Mouse (Mus musculus): ENCODE measurements around the gene Rbfox1. TPM values are rescaled to one million over a fixed set of nuclear protein-coding genes. Genes with fewer than 3 reads are reported as not detected.

Gene Rbfox1
- polyA plus RNA-seq, 1 experiment = 1.5 TPM

GRCm38 (mm10) chr16:6365793-6366192, 480.6 kb downstream of the Rbfox1 start:
- H3K27ac ChIP-seq (replicated peaks; ENCODE audit: low read depth, low read length) = no peak overlapping the region
- no peak overlapping the region for H3K4me3 ChIP-seq (ENCODE audit: insufficient read depth, low read depth, low read length)

GRCm38 (mm10) chr16:6366649-6367048, 481.5 kb downstream of the Rbfox1 start:
- Histone ChIP-seq H3K4me1 (ENCODE audit: control insufficient read depth, insufficient read depth, insufficient read length, low read length) (no peaks in the 10 kb centered on the region), H3K4me3 (ENCODE audit: insufficient read depth, low read depth, low read length) (no peak overlapping the region), H3K27ac (replicated peaks; ENCODE audit: low read depth, low read length) (no peak overlapping the region)

More at GRCm38 (mm10) chr16:6365793-6366192, 480.6 kb downstream of the Rbfox1 start:
- H3K4me1 ChIP-seq (ENCODE audit: control insufficient read depth, insufficient read depth, insufficient read length, low read length) = no peaks in the 10 kb centered on the region

- Histone ChIP-seq H3K4me1 (ENCODE audit: control insufficient read depth, insufficient read depth, insufficient read length, low read length) (no peaks in the 10 kb centered on the region), H3K4me3 (ENCODE audit: insufficient read depth, low read depth, low read length) (no peak overlapping the region), H3K27ac (replicated peaks; ENCODE audit: low read depth, low read length) (no peak overlapping the region)
Observed at GRCm38 (mm10) chr16:6380924-6381323, 495.8 kb downstream of the Rbfox1 start.

GRCm38 (mm10) chr16:6381572-6381971, 496.4 kb downstream of the Rbfox1 start:
- no peak overlapping the region for H3K4me3 ChIP-seq (ENCODE audit: insufficient read depth, low read depth, low read length)
- no peak overlapping the region for H3K27ac ChIP-seq (replicated peaks; ENCODE audit: low read depth, low read length)
- no peaks in the 10 kb centered on the region for H3K4me1 ChIP-seq (ENCODE audit: control insufficient read depth, insufficient read depth, insufficient read length, low read length)

GRCm38 (mm10) chr16:6382712-6383111, 497.6 kb downstream of the Rbfox1 start:
- H3K4me1 ChIP-seq (ENCODE audit: control insufficient read depth, insufficient read depth, insufficient read length, low read length) = no peaks in the 10 kb centered on the region

GRCm38 (mm10) chr16:6390278-6390930, 505.2 kb downstream of the Rbfox1 start:
- no peak overlapping the region for H3K27ac ChIP-seq (replicated peaks; ENCODE audit: low read depth, low read length)
- no peak overlapping the region for H3K4me3 ChIP-seq (ENCODE audit: insufficient read depth, low read depth, low read length)
- H3K4me1 ChIP-seq (ENCODE audit: control insufficient read depth, insufficient read depth, insufficient read length, low read length) = no peaks in the 10 kb centered on the region

More at GRCm38 (mm10) chr16:6382712-6383111, 497.6 kb downstream of the Rbfox1 start:
- H3K4me3 ChIP-seq (ENCODE audit: insufficient read depth, low read depth, low read length) = no peak overlapping the region
- H3K27ac ChIP-seq (replicated peaks; ENCODE audit: low read depth, low read length) = no peak overlapping the region

- Histone ChIP-seq H3K4me1 (ENCODE audit: control insufficient read depth, insufficient read depth, insufficient read length, low read length) (no peaks in the 10 kb centered on the region), H3K4me3 (ENCODE audit: insufficient read depth, low read depth, low read length) (no peak overlapping the region), H3K27ac (replicated peaks; ENCODE audit: low read depth, low read length) (no peak overlapping the region)
Observed at GRCm38 (mm10) chr16:6396676-6397409, 511.7 kb downstream of the Rbfox1 start.

- Histone ChIP-seq H3K4me3 (ENCODE audit: insufficient read depth, low read depth, low read length) (no peak overlapping the region), H3K27ac (replicated peaks; ENCODE audit: low read depth, low read length) (no peak overlapping the region), H3K4me1 (ENCODE audit: control insufficient read depth, insufficient read depth, insufficient read length, low read length) (no peaks in the 10 kb centered on the region)
Observed at GRCm38 (mm10) chr16:6397635-6398034, 512.5 kb downstream of the Rbfox1 start.

- no peak overlapping the region for H3K4me3 ChIP-seq (ENCODE audit: insufficient read depth, low read depth, low read length)
- no peak overlapping the region for H3K27ac ChIP-seq (replicated peaks; ENCODE audit: low read depth, low read length)
- no peaks in the 10 kb centered on the region for H3K4me1 ChIP-seq (ENCODE audit: control insufficient read depth, insufficient read depth, insufficient read length, low read length)
Observed at GRCm38 (mm10) chr16:6402816-6403215, 517.7 kb downstream of the Rbfox1 start.

GRCm38 (mm10) chr16:6414846-6415245, 529.7 kb downstream of the Rbfox1 start:
- H3K4me3 ChIP-seq (ENCODE audit: insufficient read depth, low read depth, low read length) = no peak overlapping the region
- H3K27ac ChIP-seq (replicated peaks; ENCODE audit: low read depth, low read length) = no peak overlapping the region
- H3K4me1 ChIP-seq (ENCODE audit: control insufficient read depth, insufficient read depth, insufficient read length, low read length) = no peaks in the 10 kb centered on the region

GRCm38 (mm10) chr16:6421623-6422145, 536.5 kb downstream of the Rbfox1 start:
- no peak overlapping the region for H3K27ac ChIP-seq (replicated peaks; ENCODE audit: low read depth, low read length)
- H3K4me1 ChIP-seq (ENCODE audit: control insufficient read depth, insufficient read depth, insufficient read length, low read length) = no peaks in the 10 kb centered on the region
- H3K4me3 ChIP-seq (ENCODE audit: insufficient read depth, low read depth, low read length) = no peak overlapping the region

GRCm38 (mm10) chr16:6423878-6424409, 538.8 kb downstream of the Rbfox1 start:
- Histone ChIP-seq H3K27ac (replicated peaks; ENCODE audit: low read depth, low read length) (no peak overlapping the region), H3K4me1 (ENCODE audit: control insufficient read depth, insufficient read depth, insufficient read length, low read length) (no peaks in the 10 kb centered on the region), H3K4me3 (ENCODE audit: insufficient read depth, low read depth, low read length) (no peak overlapping the region)

- H3K4me1 ChIP-seq (ENCODE audit: control insufficient read depth, insufficient read depth, insufficient read length, low read length) = no peaks in the 10 kb centered on the region
- H3K4me3 ChIP-seq (ENCODE audit: insufficient read depth, low read depth, low read length) = no peak overlapping the region
- no peak overlapping the region for H3K27ac ChIP-seq (replicated peaks; ENCODE audit: low read depth, low read length)
Observed at GRCm38 (mm10) chr16:6424738-6425137, 539.6 kb downstream of the Rbfox1 start.

- no peak overlapping the region for H3K4me3 ChIP-seq (ENCODE audit: insufficient read depth, low read depth, low read length)
- no peak overlapping the region for H3K27ac ChIP-seq (replicated peaks; ENCODE audit: low read depth, low read length)
- no peaks in the 10 kb centered on the region for H3K4me1 ChIP-seq (ENCODE audit: control insufficient read depth, insufficient read depth, insufficient read length, low read length)
Observed at GRCm38 (mm10) chr16:6427292-6428281, 542.4 kb downstream of the Rbfox1 start.

Measured in brown adipose tissue, adult 24 weeks (tissue).